Mouse (Mus musculus) c-Kit-positive CD71-positive TER-119-positive erythroid progenitor cells, embryonic 14.5 days (primary cell): Measurements from ENCODE around the gene Pex3.

Experiments
- DNase-seq: peaks from one replicate; pipeline ENCODE4 v3.0.0-alpha.2; 2013; ENCODE audit warnings: low spot score

Gene Pex3

GRCm38 (mm10) chr10:13534751-13535150 lies 18.2 kb downstream of the Pex3 start:
- no peak for DNase-seq

GRCm38 (mm10) chr10:13528155-13528554 lies 24.8 kb downstream of the Pex3 start:
- DNase-seq, result no peak

DNA sequence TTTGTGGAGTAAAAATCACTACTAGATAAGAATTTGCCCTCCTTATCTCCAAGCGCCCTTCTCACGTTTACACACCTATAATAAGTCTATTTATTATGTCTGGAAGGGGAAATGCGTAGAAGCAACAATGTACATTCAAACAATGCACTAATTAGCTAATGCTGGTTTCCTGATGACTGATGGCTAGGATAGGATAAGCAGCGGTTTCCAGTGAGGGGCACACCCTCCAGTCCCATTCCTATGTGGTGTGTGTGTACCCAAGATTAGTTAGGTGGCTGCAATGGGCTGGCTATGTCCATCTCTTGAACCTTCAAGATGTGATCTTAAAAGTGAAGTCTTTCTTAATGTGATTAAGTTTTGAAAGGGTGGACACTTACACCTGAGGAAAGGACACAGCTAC lies 31.1 kb downstream of the Pex3 start:
- DNase-seq, result peak; percentile 61

- DNase-seq, result peak; percentile 82
Measured at GRCm38 (mm10) chr10:13502371-13502770, 50.6 kb downstream of the Pex3 start.

DNA sequence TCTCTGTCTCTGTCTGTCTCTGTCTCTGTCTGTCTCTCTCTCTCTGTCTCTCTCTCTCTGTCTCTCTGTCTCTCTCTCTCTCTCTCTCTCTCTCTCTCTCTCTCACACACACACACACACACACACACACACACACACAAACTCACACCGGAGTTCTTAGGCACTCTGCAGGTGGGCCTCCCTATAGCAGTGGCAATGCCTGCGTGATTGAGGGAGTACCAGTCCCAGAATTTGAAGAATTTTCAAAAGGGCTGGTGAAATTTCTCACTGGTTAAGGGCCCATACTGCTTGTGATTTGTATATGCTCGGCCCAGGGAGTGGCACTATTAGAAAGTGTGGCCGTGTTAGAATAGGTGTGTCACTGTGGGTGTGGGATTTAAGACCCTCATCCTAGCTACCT lies 51.4 kb downstream of the Pex3 start:
- peak; percentile 21 for DNase-seq

GRCm38 (mm10) chr10:13500938-13501496 lies 51.9 kb downstream of the Pex3 start:
- DNase-seq, result peak; percentile 87

- no peak for DNase-seq
Measured at GRCm38 (mm10) chr10:13500473-13500872, 52.5 kb downstream of the Pex3 start.

DNA sequence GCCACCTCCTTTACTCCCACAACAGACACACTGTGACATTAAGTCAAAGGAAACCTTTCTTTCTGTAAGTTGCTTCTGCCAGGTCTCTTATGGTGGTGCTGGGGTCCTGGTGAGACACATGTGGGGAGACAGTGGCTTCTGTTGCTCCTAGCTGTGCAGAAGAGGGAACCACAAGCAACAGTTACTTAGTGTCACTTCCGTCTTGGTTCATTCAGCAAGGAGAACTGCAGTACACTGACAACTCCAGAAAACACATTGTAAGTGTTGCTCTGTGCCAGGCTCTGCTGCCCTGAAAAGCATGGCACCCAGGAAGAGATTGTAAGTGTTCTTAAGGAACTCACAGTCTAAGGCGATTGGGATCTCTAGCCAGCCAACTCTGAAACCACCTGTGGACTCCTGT lies 53.6 kb downstream of the Pex3 start, which contains the start of gene Fuca2:
Gene Fuca2, plus strand, starts transcription at position 210 of the 400 bp plus-strand sequence.
- DNase-seq, result no peak

- DNase-seq, result no peak
Measured at GRCm38 (mm10) chr10:13496315-13496714, 56.6 kb downstream of the Pex3 start.

DNA sequence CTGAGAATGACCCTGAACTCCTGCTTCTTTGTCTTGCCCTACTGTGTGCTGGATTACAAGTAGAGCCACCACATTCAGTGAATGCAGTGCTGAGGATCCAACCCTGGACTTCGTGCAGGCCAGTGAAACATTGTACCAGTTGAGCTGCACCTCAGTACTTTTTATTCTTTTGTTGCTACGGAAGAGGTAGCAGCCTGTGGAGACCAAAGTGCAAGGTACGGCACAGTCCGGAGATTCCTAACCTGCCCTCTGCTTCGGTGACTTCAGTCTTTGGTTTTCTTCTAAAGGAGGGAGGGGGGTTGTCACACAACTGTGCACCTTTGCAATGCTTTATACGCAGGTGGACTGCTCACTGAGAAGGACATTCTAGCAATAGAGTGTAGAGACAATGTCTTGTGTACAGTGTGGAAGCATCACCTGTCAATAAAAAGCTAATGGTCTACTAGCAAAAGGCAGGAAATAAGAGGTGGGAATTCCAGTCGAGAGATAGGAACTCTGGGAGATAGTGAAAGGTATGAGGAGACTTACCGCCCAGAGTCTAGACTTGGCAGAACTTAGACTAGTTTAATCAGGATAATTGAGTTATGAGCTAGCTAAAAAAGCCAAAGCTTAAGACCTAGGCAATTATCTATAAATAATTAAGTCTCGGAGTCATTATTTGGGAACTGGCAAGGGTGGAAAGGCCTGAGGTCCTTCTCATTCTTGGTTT lies 58.8 kb downstream of the Pex3 start:
- DNase-seq, result no peak

DNA sequence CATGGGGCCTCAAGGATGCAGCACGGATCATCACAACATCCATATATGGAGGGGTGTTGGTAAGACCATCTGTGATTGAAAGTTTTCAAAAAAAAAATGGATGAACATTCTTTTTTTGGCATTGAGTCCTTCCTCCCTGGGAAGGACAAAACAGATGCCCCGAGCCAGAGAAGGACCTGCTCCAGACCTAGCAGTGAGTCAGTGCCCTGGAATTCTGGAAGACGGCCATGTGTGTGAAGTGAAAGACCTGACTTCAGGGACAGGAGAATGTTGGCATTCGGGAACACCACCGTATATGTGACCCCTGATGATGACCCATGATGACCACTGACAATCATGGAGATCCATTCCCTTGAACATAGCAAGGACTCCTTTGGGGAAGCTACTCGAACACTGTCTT lies 63.3 kb downstream of the Pex3 start:
- no peak for DNase-seq

DNA sequence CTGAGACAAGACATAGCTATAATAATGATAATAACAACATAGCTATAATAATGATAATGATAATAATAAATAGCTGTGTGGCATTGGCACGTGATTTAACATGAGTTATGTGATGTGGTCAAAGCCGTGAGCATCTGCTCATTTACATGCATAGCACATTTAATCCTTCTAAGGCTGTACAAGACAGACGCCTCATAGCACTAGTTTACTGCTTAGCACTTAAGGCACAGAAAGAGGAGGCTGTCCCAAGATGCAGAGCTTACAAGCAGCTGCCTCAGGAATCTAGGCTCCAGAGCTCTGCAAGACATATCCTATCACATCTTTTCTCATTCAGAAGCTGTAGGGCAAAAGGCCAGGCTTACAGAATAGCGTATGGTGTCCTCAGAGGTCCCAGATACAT lies 67.0 kb downstream of the Pex3 start:
- DNase-seq, result no peak

GRCm38 (mm10) chr10:13479341-13479740 lies 73.6 kb downstream of the Pex3 start:
- DNase-seq, result no peak

- DNase-seq, result no peak
Measured at GRCm38 (mm10) chr10:13475121-13475520, 77.8 kb downstream of the Pex3 start.

DNA sequence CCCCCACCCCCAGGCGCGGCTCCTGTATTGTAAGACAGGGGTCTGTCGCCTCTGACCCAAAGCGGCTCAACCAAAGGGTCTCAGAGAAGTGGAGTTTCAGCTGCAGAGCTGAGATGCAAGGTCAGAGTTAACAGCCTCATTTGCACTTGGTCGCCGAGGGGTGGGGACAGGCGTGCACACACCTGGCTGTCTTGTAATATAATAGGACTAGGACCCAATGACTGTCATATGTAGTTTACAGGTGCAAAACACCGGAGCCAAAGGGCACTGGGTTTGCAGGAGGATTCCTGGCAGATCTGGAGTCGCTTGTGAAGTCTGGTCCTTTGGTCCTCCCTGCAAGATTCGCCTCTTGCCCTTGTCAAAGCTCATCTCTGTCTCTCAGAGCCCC lies 78.4 kb downstream of the Pex3 start:
- DNase-seq, result no peak
